Mouse (Mus musculus) liver, embryonic 14.5 days (tissue): ENCODE measurements around the gene Smoc1.

ENCODE experiments used
- CTCF ChIP-seq: IDR thresholded peaks from 2 replicates; pipeline ENCODE4 v1.5.1; 2016; ENCODE audit warnings: antibody characterized with exemption, low read depth, control low read depth
- EP300 ChIP-seq: IDR thresholded peaks from 2 replicates; pipeline ENCODE4 v1.6.1; 2016; ENCODE audit warnings: antibody characterized with exemption, low read depth

GRCm38 (mm10) chr12:81160425-81160824 lies 133.8 kb downstream of the Smoc1 start:
- TF ChIP-seq EP300 = no peak
- TF ChIP-seq CTCF = no peak
